Mouse (Mus musculus) myocyte (in vitro differentiated cells): ENCODE data around the gene Slc13a5. TPM values are rescaled to one million over a fixed set of nuclear protein-coding genes. Genes with fewer than 3 reads are reported as not detected.

ENCODE experiments used
- H3K27me3 ChIP-seq: one replicate; pipeline ENCODE4 v1.6.1; 2011; ENCODE audit not compliant: control insufficient read depth, insufficient read depth, insufficient read length
- H3K36me3 ChIP-seq: one replicate; pipeline ENCODE4 v1.6.1; 2011; ENCODE audit not compliant: control insufficient read depth, insufficient read depth
- H3K4me2 ChIP-seq: one replicate; pipeline ENCODE4 v1.6.1; 2011; ENCODE audit warnings: low read depth, control low read depth
- H3K4me3 ChIP-seq: one replicate; pipeline ENCODE4 v1.5.1; 2011; ENCODE audit warnings: mild to moderate bottlenecking, control low read depth, moderate library complexity
- H3K79me2 ChIP-seq: one replicate; pipeline ENCODE4 v1.6.1; 2011; ENCODE audit not compliant: control insufficient read depth, insufficient read depth
- H3ac ChIP-seq: one replicate; pipeline ENCODE4 v1.6.1; 2011; ENCODE audit not compliant: control insufficient read depth, insufficient read length
- CEBPB ChIP-seq: IDR thresholded peaks from 2 replicates; pipeline ENCODE4 v1.6.1; 2011; ENCODE audit warnings: mild to moderate bottlenecking, moderate library complexity; ENCODE audit not compliant: poor library complexity, insufficient read depth, severe bottlenecking
- E2F4 ChIP-seq: IDR thresholded peaks from one replicate; pipeline ENCODE4 v1.6.1; 2011; ENCODE audit warnings: mild to moderate bottlenecking, control low read depth, moderate library complexity; ENCODE audit not compliant: insufficient read depth
- MAX ChIP-seq: IDR thresholded peaks from one replicate; pipeline ENCODE4 v1.6.1; 2011; ENCODE audit warnings: low read depth, mild to moderate bottlenecking, control low read depth
- MYOD1 ChIP-seq, 3 experiments: IDR thresholded peaks; one replicate each; pipeline ENCODE4 v1.6.1; 2011; ENCODE audit warnings: control low read depth in 2 of 3, low read depth in 2 of 3, mild to moderate bottlenecking in 2 of 3, moderate library complexity in 1 of 3; ENCODE audit not compliant: insufficient read length in 2 of 3, control insufficient read depth in 1 of 3
- MYOG ChIP-seq, 3 experiments: IDR thresholded peaks; one replicate each; pipeline ENCODE4 v1.6.1; 2011; ENCODE audit warnings: control low read depth in 2 of 3, low read depth in 2 of 3, mild to moderate bottlenecking in 2 of 3; ENCODE audit not compliant: insufficient read length in 2 of 3, control insufficient read depth in 1 of 3, insufficient read depth in 1 of 3
- POLR2A ChIP-seq: IDR thresholded peaks from one replicate; pipeline ENCODE4 v1.6.1; 2011; ENCODE audit warnings: low read depth, mild to moderate bottlenecking, control low read depth, moderate library complexity; ENCODE audit not compliant: insufficient read length
- POLR2AphosphoS2 ChIP-seq: IDR thresholded peaks from one replicate; pipeline ENCODE4 v1.6.1; 2011; ENCODE audit warnings: low read depth, control low read depth; ENCODE audit not compliant: insufficient read length
- REST ChIP-seq: IDR thresholded peaks from one replicate; pipeline ENCODE4 v1.6.1; 2011; ENCODE audit warnings: mild to moderate bottlenecking, control low read depth, moderate library complexity; ENCODE audit not compliant: insufficient read depth, insufficient read length
- SRF ChIP-seq: IDR thresholded peaks from one replicate; pipeline ENCODE4 v1.6.1; 2011; ENCODE audit warnings: low read depth; ENCODE audit not compliant: control insufficient read depth, insufficient read length
- TCF12 ChIP-seq: IDR thresholded peaks from one replicate; pipeline ENCODE4 v1.6.1; 2011; ENCODE audit warnings: mild to moderate bottlenecking, control low read depth; ENCODE audit not compliant: poor library complexity, insufficient read depth, severe bottlenecking
- TCF3 ChIP-seq: IDR thresholded peaks from one replicate; pipeline ENCODE4 v1.6.1; 2011; ENCODE audit warnings: low read depth, control low read depth; ENCODE audit not compliant: insufficient read length
- USF1 ChIP-seq: IDR thresholded peaks from one replicate; pipeline ENCODE4 v1.6.1; 2011; ENCODE audit warnings: low read depth, mild to moderate bottlenecking, control low read depth, moderate library complexity
- polyA plus RNA-seq: library from polyadenylated mRNA; unstranded; fragments of >200 nt; fragmentation: generic; extraction: Trizol; gene quantifications from one replicate; pipeline ENCODE4 v1.2.1, GENCODE M21; 2012; ENCODE audit warnings: missing spikeins

Slc13a5 gene
- polyA plus RNA-seq, 1 experiment = 0.72 TPM

GRCm38 (mm10) chr11:72203440-72203839 is 63.6 kb downstream of the Slc13a5 start:
- Histone ChIP-seq H3K79me2 (peaks cover 36% of the 10 kb centered on the region), H3ac (no peak overlapping the region), H3K27me3 (no peaks in the 10 kb centered on the region), H3K36me3 (peaks cover 12% of the 10 kb centered on the region), H3K4me2 (no peak overlapping the region), H3K4me3 (no peak overlapping the region)
- TF ChIP-seq TCF12 = no peak
- no peak for TF ChIP-seq USF1
- TF ChIP-seq POLR2A = no peak
- no peak for TF ChIP-seq REST
- no peak for TF ChIP-seq CEBPB
- TF ChIP-seq TCF3 = no peak
- no peak for TF ChIP-seq SRF
- TF ChIP-seq POLR2AphosphoS2 = no peak

DNA sequence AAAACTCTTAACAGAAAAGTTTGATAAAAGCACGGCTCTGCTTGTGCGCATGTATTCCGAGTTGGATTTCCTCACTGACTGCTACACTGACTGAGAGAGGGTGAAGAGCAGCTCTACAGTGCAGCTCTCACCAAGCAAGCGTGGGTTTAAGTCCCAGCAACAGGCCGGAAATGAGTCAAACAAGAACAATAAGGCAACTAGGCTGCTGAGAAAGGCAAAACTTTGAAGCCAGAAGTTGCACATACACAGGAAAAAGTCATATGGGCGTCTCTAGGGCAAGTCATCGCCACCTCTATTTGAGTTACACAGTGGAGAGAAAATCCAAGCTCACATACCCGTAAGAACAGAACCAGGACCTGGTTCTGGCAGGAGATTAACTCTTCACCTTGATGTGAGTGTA is 70.5 kb downstream of the Slc13a5 start:
- Histone ChIP-seq H3K4me3 (no peak overlapping the region), H3K36me3 (peaks cover 30% of the 10 kb centered on the region), H3K4me2 (peak overlapping the region; percentile 14), H3K79me2 (no peaks in the 10 kb centered on the region), H3ac (no peak overlapping the region), H3K27me3 (no peaks in the 10 kb centered on the region)
- TF ChIP-seq POLR2AphosphoS2 = no peak

DNA sequence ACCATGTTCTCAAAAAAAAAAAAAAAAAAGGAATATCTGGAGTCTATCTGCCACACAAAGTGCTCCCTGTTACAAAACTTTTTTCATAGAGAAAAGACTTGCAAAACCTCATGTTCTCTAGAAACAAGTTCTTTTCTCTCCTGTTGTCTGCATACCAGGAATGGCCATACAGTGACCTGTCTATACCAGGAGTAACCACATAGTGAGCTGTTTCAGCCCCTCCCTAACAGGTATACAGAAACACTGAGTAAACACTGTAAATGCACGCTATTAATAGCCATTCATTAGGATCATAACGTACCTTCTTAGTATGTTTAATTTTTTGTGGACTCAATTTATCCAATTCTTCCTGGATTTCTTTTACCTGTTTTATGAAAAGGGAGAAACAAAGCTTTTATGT is 72.8 kb downstream of the Slc13a5 start:
- H3K27me3 ChIP-seq = no peaks in the 10 kb centered on the region
- TF ChIP-seq MYOD1 (IDR thresholded peaks at IDR 0.05; ENCODE audit: control insufficient read depth in 1 of 3, insufficient read length in 2 of 3, low read depth in 2 of 3) (no peak), MYOG (IDR thresholded peaks at IDR 0.05; ENCODE audit: control insufficient read depth in 1 of 3, insufficient read depth in 1 of 3, insufficient read length in 2 of 3, low read depth in 2 of 3) (no peak), E2F4 (no peak), TCF3 (no peak), MAX (no peak), USF1 (no peak), REST (no peak), POLR2A (no peak), CEBPB (no peak), POLR2AphosphoS2 (no peak), SRF (no peak), TCF12 (no peak)

More for the DNA sequence above, 72.8 kb downstream of the Slc13a5 start:
- no peak overlapping the region for H3K4me2 ChIP-seq
- H3K36me3 ChIP-seq = peaks cover 37% of the 10 kb centered on the region
- no peaks in the 10 kb centered on the region for H3K79me2 ChIP-seq
- H3ac ChIP-seq = no peak overlapping the region
- no peak overlapping the region for H3K4me3 ChIP-seq

Other genes starting within 250 kb of the Slc13a5 start
- 0.38 TPM for gene Aipl1, start 229.7 kb downstream of the Slc13a5 start, polyA plus RNA-seq
- gene Pimreg, start 225.2 kb downstream of the Slc13a5 start, polyA plus RNA-seq = 77.9 TPM
- gene Pitpnm3, start 131.4 kb downstream of the Slc13a5 start, polyA plus RNA-seq = 0.04 TPM
- gene Gm43951, start 60.4 kb downstream of the Slc13a5 start, polyA plus RNA-seq = 0.10 TPM
- gene 4933427D14Rik, start 59.8 kb downstream of the Slc13a5 start, polyA plus RNA-seq = 2.8 TPM
- 110 TPM for gene Txndc17, start 59.7 kb downstream of the Slc13a5 start, polyA plus RNA-seq
- gene Med31, start 51.6 kb downstream of the Slc13a5 start, polyA plus RNA-seq = 20.1 TPM
- gene Xaf1, start 34.4 kb upstream of the Slc13a5 start, polyA plus RNA-seq = 5.9 TPM
- gene Fbxo39, start 47.2 kb upstream of the Slc13a5 start, polyA plus RNA-seq = 0.02 TPM
- not detected for gene Tekt1, start 95.2 kb upstream of the Slc13a5 start, polyA plus RNA-seq
- gene Smtnl2, start 144.5 kb upstream of the Slc13a5 start, polyA plus RNA-seq = 2.0 TPM
- not detected for gene Ggt6, start 168.3 kb upstream of the Slc13a5 start, polyA plus RNA-seq
- 138 TPM for gene Mybbp1a, start 174.1 kb upstream of the Slc13a5 start, polyA plus RNA-seq
- 0.10 TPM for gene Spns2, start 222.7 kb upstream of the Slc13a5 start, polyA plus RNA-seq